Mouse (Mus musculus): Measurements from ENCODE around the gene Tmem242.
"Not testable (repeated sequence)": the region's sequence is repeated elsewhere in the genome, so short reads cannot be mapped to it uniquely, and the experiment has no call there.

The Tmem242 gene

DNA sequence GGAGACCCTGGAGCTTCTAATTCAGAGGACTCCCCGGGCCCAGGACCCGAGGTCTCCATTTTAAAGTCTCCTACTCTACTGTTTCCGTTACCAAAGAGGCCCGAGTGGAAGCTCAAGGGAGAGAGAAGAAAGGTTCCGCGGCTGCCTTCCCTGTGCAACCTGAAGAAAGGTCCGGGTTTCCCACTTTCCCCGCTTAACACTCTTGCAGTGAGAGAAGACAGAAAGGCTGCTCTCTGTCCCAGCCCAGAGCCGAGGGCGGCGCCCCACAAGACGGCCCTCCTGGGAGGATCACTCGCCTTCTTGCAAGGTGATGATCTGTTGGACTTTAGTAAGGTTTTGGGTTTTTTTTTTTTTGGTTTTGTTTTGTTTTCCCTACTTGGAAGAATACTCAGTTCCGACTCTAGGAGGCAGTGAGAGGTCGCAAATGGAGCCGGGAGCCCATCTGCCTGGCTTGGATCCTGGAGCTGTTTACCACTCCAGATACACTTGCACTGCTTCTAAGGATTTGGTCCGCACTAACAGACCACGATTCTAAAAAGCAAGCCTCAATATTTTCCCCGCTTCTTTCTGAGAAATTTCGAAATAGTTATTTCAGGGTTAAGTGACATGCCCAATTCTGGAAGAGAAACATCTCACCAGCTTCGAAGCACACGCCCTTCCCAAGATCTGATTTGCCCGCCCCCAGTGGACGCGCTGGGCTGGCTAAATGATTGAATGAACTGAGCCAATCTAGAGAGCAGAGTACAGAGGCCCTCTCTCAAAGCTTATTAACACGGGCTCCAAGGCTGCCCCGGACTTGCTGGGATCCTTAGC, at the start of gene Tmem242:
Gene Tmem242, minus strand, starts transcription at position 101 of the 813 bp plus-strand sequence.
- DNase-seq (ENCODE audit: low spot score in 2 of 2) = peak; percentile 89 to 92

DNA sequence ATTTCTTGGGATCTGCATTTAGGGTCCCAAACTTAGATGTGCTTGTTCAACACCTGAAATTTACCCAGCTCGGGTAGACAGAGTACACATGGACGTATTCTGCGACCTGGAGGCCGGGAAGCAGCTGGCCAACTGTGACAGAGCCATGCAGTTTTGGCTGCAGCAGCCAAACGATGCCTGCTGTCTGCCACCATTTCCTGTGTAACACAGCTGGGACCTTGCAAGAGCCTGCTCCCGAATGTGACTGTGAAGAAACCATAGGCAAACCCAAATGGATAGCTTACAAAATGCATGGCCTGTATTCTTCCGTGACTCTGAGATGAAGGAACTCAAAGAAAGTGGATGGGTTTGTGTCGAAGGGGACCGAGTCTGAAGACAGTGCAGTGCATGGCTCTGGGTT, 48.1 kb upstream of the Tmem242 start:
- DNase-seq (ENCODE audit: low spot score in 2 of 2) = no peak

DNA sequence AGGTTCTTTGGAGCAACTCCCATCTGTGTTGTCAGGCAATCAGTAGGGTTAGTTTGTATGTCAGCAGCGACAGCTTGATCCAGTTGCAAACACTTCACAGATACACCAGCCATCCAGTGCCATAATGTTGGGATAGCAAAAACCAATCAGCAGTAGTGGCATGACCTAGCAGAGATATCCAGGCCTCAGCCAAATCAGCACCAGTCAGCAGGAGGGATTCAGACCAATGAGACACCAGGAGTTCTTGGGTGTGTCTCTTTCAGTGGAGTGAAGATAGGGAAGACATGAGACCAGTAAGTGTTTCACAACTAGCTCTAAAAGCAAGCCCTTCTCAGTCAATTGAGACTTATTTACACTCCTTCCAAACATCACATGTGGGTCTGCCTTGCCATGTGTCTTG, 44.6 kb upstream of the Tmem242 start:
- DNase-seq (ENCODE audit: low spot score in 2 of 2) = peak in 1 of 2 experiments; percentile 39

DNA sequence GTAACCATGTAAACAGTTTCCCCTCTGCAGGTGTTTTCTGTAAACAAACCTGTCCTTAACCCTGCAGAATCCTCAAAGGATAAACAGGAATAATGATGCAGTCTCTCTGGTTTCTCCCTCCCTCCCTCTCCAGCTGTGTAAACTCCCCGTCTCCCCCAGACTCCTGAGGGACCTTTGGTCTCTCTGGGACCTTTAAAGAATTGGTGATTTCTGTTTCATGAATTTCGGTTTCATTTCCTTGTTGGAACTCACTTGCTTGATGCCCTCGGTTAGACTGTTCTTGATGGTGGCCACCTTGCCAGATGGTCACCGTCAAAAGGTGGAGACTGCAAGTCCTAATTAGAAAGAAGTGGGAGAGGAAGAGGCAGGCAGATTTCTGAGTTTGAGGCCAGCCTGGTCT, 43.4 kb upstream of the Tmem242 start:
- no peak for DNase-seq (ENCODE audit: low spot score in 2 of 2)

DNA sequence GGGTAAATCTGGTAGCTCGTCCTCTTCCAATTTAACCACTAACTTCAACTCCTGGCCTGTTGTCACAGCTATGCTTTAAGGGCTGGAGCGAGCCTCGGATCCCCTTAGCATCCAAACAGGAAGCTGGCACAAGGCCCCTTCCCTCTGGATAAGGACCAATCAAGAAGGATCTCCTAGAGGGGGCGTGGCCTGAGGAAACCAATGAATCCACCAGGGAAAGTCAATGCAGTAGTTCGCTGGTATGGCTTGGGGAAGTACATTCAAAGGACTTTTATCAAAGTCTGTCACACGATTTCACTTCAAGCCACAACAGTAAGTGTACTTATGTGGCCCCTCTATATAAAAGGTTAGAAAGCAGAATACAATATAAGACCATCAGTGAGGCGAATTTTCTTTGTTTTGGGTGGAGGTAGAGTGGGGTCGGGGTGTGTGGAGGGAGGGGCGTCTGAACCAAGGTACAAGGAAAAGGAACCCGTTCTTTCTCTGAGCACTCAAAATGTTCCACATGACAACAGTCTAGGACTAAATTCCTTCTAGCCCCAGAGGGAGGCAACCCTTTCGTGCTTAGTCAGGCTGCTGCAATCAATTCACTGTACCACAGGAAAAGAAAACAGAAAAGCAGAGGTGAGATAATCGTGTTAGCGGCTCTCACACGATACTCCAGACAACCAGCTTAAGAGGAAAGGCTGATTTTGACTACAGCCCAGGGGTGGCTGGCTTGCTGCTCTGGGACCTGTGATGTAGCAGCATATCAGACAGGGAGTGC, 36.1 kb upstream of the Tmem242 start:
- no peak for DNase-seq (ENCODE audit: low spot score in 2 of 2)

DNA sequence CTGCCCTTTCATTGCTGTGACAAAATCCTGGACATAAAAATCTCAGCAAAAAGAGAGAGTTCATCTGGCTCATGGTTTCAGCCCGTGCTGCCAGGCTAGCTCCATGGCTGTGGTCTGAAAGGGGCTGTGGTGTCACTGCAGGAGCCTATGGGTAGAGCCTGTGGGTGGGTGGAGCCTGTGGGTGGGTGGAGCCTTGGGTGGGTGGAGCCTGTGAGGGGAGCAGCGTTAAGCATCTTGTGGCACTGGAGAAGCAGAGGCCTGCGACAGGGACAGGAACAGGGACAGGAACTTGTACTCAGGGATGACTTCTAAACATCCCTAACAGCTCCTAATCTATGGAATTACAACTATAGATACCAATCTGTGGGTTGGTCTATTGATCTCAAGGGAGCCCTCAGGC, 32.2 kb upstream of the Tmem242 start:
- no peak for DNase-seq (ENCODE audit: low spot score in 2 of 2)

DNA sequence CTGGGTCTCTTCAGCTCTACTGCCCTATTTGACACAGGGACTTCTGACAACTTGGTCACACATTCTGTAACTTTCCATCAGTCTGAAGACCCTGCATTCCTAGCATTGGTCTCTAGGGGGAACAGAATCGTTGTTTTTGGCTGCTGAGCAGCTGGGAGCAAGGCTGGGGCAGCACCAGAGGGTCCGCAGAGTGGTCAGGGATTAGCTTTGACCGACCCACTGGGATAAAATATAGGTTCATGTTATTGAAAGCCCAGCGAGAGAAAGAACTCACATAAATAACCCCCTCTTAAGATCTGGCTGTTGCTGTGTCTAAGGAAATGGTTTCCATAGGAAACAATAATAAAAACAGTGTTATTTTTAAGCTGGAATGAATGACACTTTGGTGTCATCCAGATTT, 27.1 kb upstream of the Tmem242 start:
- DNase-seq (ENCODE audit: low spot score in 2 of 2) = no peak

DNA sequence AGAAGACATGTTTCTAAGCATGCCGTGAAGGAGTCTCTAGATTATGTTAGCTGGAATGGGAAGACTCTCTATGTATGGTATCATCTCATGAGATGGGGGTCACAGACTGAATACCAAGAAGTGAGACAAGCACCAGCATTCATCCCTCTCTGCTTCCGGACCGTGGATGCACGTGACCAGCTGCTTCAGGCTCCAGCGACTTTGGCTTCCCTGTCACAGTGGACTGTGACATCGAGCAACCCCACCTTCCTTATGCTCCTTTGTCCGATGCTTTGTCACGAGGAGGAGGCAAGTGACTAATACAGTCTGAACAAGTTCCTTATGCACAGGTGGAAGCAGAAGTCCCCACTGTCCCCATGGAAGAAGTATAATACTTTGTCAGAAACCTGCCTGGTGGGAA, 26.7 kb upstream of the Tmem242 start:
- no peak for DNase-seq (ENCODE audit: low spot score in 2 of 2)

DNA sequence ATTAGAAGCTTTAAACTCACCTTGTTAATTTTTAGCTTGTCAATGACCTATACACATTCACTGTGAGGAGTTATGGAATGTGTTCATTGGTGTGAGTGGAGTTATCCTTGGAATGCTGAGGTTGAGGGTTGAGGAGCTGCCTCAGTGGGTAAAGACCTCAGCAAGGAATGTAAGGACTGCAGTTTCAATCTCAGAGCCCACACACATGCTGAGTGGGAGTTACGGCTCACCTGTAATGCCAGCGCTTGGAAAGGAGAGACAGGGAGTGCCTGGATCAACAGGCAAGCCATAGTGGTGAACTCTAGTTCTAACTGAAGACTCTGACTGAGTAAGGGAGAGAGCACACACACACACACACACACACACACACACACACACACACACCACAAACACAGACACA, 23.9 kb upstream of the Tmem242 start:
- no peak for DNase-seq (ENCODE audit: low spot score in 2 of 2)

DNA sequence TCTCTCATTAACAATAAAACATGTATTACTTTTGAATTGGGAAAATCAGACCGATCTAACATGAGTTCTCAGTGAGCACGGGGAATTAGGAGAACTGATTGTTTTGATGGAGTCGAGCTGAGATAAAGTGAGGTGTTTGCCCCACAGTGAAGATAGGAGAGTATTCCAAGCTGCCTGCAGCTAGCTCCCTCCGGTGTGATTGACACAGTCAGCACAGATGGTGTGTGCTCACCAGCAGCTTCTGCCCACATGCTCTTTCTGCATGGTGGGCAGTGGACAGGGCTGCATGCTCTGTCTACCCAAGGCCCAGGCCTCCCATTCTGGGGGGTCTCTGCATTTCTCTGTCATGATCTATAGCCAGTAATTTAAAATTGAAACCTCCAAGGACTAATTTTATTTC, 13.6 kb upstream of the Tmem242 start:
- no peak for DNase-seq (ENCODE audit: low spot score in 2 of 2)

DNA sequence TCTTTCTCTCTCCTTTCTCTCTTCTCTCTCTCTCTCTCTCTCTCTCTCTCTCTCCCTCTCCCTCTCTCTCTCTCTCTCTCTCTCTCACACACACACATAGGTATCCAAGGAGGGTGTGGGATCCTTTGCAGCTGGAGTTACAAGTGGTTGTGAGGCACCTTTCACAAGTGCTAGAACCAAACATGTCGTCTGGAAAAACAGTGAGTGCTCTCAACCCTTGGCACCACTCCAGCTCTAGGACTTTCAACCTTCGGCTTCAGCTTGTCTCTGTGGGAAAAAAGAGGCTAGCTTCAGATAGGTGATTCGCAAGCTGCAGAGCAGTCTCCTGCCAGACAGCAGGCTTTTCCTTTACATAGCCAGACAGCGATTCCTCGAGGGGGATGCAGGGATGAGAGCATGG, 3.7 kb upstream of the Tmem242 start:
- no peak for DNase-seq (ENCODE audit: low spot score in 2 of 2)

DNA sequence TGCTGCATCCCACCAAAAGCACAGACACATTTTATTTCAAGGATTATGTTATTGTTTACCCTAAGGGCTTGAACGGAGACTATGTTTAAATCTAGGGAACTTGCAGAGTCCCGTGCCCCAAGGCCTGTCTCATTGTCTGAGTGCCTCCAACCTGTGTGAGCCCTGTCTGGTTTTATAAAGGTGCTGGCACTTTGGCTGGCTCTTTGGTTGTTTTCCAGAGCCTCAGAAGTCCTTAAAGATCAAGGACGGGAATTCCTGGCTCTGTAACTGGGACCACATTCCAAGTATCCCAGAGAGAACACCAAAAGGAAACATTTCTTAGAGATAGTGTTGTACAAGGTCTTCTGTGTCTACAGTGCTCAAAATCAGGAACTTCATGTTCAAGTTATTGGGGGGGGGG, 3.2 kb upstream of the Tmem242 start:
- no peak for DNase-seq (ENCODE audit: low spot score in 2 of 2)

DNA sequence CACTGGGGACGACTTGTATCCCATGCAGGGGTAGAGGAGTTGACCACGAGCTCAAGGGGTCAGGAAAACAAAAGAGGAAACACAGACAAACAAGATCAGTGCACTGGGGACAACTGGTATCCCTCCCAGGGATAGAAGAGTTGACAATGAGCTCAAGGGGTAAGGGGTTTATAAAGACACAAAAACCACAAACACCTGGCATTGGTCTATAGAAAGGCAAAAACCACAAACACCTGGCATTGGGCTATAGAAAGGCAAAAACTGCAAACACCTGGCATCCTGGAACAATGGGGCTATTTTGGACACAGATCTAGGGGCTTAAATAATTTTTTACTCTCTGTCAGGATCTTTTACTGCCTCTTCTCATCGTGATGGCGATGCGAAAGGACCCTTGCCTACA, 2.3 kb upstream of the Tmem242 start:
- not testable (repeated sequence) for DNase-seq (ENCODE audit: low spot score in 2 of 2)

DNA sequence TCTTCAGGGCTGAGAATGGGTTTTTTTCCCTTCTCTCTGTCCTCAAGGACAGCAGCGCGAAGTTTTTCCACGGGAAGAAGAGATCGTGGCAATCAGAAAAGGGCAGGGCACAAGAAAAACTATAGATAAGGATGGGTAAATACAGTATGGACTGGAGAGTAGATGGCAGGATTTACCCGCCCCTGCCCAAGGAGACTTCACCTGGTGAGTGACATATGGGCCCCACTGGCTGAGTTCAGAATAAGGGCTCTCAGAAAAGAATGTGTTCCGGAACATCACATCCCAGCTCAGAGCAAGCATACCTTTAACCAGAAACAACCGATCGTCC, 264 bp downstream of the Tmem242 start:
- DNase-seq (ENCODE audit: low spot score in 2 of 2) = no peak

DNA sequence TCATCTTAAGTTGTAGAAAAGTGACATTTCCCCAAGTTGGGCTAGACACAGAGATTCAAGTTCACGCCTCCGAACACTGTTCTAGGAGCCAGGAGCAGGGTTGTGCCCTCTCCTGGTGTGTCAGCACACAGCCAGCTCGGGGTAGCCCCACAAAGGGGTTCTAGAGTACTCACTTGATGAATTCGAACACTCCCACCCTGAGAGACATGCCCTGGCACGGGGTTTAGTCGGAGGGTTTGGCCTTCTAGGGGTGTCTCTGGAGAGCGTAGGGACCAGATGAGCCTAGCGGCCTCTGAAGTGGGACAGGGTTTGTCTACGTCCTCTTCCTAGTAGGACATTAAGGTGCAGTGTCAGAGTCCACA, 10.3 kb downstream of the Tmem242 start:
- no peak for DNase-seq (ENCODE audit: low spot score in 2 of 2)

DNA sequence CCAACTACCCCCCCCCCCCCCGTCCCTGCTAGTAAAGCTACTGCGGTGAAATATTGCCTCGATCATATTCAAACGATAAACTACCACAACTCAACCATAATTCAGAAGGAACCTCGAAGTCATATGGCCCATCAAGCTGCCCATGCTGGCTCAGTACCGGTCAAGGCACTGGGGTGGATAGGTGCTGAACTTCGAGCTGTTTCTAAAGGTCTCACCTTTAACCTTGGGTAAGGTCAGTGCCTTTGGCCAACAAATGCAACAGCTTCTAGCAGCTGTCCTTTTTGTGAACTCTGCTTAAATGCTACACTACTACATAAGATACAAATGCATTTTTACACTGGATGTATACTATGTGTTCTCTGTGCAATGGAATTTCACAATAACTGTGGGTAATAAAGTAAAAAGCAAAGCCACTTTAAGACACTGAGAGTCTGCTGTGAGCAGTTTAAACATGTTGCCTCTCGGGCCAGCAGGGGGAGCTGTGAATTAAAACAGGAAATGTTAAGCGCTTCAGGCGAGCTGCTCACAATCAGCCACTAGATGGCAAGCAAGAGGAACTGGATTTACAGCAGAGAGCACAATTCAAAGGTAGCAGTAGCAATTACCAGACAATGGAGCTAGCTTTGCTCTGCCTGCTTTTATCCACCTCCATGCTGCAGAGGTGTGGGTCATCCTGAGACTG, 10.8 kb downstream of the Tmem242 start:
- peak; percentile 81 to 95 for DNase-seq (ENCODE audit: low spot score in 2 of 2)

DNA sequence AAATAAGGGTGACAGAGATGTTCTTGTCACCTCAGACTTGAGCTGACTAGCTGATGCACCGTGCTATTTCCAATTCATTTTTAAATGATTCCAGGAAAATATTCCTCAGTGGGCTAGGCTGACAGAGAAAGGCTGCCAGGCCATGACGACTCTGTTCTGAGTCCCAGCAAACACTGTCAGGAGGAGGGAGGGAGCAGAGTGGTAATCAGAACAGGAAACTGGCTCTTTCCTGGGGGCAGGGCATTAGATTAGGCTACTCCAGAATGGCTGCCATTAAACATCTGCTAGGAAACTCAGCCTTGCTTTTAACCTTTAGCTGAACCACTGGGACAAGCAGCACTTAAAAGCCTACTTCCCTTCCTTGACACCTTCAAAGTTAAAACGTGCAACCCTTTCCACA, 14.9 kb downstream of the Tmem242 start:
- DNase-seq (ENCODE audit: low spot score in 2 of 2) = no peak

DNA sequence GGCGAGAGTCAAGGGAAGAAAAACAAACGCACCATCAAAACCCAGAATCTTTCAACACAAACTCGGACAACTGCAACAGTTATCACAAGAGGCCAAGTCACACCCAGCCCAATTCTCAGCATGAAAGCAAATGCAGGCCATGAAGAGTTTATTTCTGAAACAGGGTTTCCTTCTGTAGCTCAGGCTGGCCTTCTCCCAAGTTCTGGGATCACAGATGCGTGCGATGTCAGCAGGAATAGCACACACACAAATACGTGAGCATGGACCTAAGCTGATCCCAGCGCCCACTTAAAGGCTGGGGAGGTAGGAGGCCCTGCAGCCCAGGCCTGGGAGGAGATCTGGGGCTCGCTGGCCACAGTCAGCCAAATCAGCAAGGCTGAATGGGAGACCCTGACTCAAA, 15.9 kb downstream of the Tmem242 start:
- DNase-seq (ENCODE audit: low spot score in 2 of 2) = no peak

DNA sequence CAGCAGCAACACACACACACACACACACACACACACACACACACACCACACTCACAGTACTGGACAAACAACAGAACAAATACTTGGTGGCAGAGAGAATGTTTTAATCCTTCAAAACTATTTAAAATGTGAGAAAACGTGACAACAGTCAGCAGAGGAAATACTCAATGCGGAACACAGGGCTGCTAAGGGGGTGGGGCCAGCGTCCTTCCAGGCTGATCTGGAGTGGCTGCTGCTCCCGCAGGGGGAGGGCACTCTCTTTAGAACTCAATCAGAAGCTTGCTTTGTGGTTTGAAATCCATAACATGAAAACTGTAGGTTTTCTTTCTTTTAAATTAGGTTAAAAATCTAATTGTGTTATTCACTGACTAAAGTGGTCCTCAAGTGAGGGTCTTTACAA, 18.2 kb downstream of the Tmem242 start:
- no peak for DNase-seq (ENCODE audit: low spot score in 2 of 2)

DNA sequence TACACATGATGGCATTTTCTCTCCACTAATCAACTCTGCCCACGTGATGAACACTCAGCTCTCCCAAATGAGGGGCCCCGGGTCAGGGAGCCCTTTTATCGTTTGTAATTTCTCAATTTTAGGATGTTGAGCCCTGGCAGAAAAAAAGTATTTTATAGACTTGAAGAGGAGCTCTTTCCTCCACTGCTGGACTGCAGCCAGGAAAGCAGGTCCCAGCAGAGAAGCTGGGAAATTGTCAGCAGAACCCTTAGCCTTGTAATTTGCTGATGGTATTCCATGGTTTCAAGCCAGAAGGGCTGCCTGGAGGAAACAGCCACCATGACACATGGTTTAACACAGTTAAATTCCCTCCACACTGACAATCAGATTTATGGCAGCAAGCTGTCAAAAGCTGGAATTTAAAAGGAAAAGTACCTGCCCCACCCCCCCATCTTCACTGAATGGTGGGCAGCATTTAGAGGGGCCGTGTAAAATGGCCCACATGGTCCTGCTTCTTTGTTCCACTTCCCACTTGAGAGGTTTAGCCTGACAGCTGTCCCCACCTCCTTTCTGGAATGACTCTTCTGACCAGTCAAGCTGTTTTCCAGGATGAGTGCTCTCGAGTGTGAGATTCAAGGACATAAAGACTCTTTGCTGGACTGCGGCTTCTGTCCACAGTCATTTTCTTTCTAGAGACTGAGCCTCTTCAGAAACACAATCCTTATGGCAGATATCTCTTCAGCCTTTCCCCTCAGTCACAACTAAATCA, 20.1 kb downstream of the Tmem242 start:
- no peak for DNase-seq (ENCODE audit: low spot score in 2 of 2)

DNA sequence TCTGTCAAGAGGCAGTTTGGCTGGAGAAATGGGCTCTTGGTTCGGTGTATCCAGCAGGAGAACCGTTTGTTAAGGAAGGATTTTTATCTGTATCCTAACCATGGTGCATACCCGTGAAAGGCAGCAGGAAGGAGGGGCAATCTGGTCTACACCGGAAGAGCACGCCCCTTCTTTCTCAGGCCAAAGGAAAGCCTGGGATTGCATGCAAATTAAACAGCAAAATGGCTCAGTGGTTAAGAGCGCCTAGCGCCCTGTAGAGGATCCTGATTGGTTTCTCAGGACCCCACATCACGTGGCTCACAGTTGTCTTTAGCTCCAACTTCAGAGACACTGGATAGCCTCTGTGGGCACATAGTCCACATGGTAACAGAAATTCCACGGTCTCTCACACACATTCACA, 21.0 kb downstream of the Tmem242 start:
- DNase-seq (ENCODE audit: low spot score in 2 of 2) = no peak

DNA sequence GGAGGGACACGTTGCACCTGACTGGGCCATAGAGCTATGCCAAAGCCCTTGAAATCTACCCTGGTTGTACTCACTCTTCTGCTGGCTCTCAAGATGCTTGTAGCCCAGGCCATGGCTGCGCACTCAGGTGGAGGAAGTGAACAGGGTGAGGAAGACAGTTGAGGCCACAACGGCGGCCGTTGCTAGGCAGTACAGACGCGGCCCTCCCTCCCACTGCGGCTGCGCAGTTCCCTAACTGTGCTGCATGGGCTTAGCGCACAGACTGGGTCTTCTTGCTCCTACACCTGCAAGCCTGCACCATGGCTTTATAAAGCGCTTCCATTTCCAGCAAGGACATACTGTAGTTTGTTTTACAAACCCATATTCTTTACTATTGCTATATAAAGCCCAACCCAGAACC, 21.5 kb downstream of the Tmem242 start, which contains the start of gene Ldhal6b:
Gene Ldhal6b, minus strand, starts transcription at position 223 of the 400 bp plus-strand sequence.
- DNase-seq (ENCODE audit: low spot score in 2 of 2) = no peak

Data from spleen, postnatal 10 days (tissue).